Mouse (Mus musculus) heart, adult 2 months (tissue): ENCODE measurements around the gene Nos1ap. TPM values are rescaled to one million over a fixed set of nuclear protein-coding genes. Genes with fewer than 3 reads are reported as not detected.

Experiments
- DNase-seq, 2 experiments: peaks; one replicate each; pipeline ENCODE4 v3.0.0; 2021
- H3K27ac ChIP-seq: fragments of 200-600 bp; 2 replicates; pipeline ENCODE4 v1.8.1; 2022
- H3K27me3 ChIP-seq: fragments of 200-500 bp; 2 replicates; pipeline ENCODE4 v1.6.1; 2012; ENCODE audit warnings: mild to moderate bottlenecking, low read length, inconsistent platforms, mixed read lengths; ENCODE audit not compliant: control insufficient read depth, insufficient read depth
- H3K36me3 ChIP-seq: fragments of 200-500 bp; 2 replicates; pipeline ENCODE4 v1.6.1; 2012; ENCODE audit warnings: low read length, inconsistent platforms; ENCODE audit not compliant: control insufficient read depth, insufficient read depth
- H3K4me1 ChIP-seq: fragments of 200-500 bp; 2 replicates; pipeline ENCODE4 v1.6.1; 2011; ENCODE audit warnings: low read length; ENCODE audit not compliant: control insufficient read depth, insufficient read depth
- H3K4me3 ChIP-seq: fragments of 200-600 bp; 2 replicates; pipeline ENCODE4 v1.8.1; 2022
- H3K79me2 ChIP-seq: fragments of 200-500 bp; replicated peaks from 2 replicates; pipeline ENCODE4 v1.6.1; 2012; ENCODE audit warnings: mild to moderate bottlenecking, inconsistent platforms, low read length, moderate library complexity, mixed read lengths; ENCODE audit not compliant: control insufficient read depth, insufficient read depth
- H3K9ac ChIP-seq: fragments of 200-500 bp; 2 replicates; pipeline ENCODE4 v1.6.1; 2012; ENCODE audit warnings: low read depth, mild to moderate bottlenecking, control low read depth, inconsistent platforms, low read length, mixed read lengths
- CTCF ChIP-seq: fragments of 200-600 bp; IDR thresholded peaks from 2 replicates; pipeline ENCODE4 v1.8.1; 2022; ENCODE audit warnings: antibody characterized with exemption, mild to moderate bottlenecking, moderate library complexity
- EP300 ChIP-seq: fragments of 200-500 bp; IDR thresholded peaks from 2 replicates; pipeline ENCODE4 v1.6.1; 2011; ENCODE audit warnings: low read depth, low read length, control low read depth; ENCODE audit not compliant: insufficient read depth
- POLR2A ChIP-seq: fragments of 200-500 bp; IDR thresholded peaks from 2 replicates; pipeline ENCODE4 v1.6.1; 2011; ENCODE audit warnings: mild to moderate bottlenecking, low read depth, low read length, control low read depth; ENCODE audit not compliant: insufficient read depth
- WGBS: fragments of 180-500 bp; shearing (Covaris S2); methylation state at CpG from one replicate; pipeline ENCODE4 v1.1.7; 2018; 5-methylcytosine and 5-hydroxymethylcytosine counted together
- intact Hi-C: fragments of 180-260 bp; cut with DNase I; formaldehyde crosslinking; loops from one replicate; pipeline ENCODE4 v1.15.1; 2025
- polyA plus RNA-seq: library from polyadenylated mRNA; depleted of rRNA; stranded (reverse); fragments of >200 nt; gene quantifications from 2 replicates; pipeline ENCODE4 v1.2.3, GENCODE M21; 2012
- total RNA-seq, 2 experiments: library from RNA; stranded (reverse); gene quantifications; 2 replicates each; pipeline ENCODE4 v1.2.3; 2021

Gene Nos1ap
- total and polyA plus RNA-seq, 3 experiments, result 11.5 to 24.0 (median 22.0) TPM

- TF ChIP-seq POLR2A (no peak), CTCF (no peak), EP300 (no peak)
- 88% methylated on average over 4 of the region's 4 CpGs for WGBS
- Histone ChIP-seq H3K79me2 (no peaks in the 10 kb centered on the region; the same call in 1 of the 2 replicates), H3K4me3 (no peak overlapping the region), H3K27ac (no peak overlapping the region), H3K9ac (no peak overlapping the region), H3K36me3 (no peaks in the 10 kb centered on the region), H3K4me1 (peaks cover 2% of the 10 kb centered on the region; the same call in 1 of the 2 replicates), H3K27me3 (no peaks in the 10 kb centered on the region)
- intact Hi-C loops, result no loop called here
- DNase-seq, result no peak
These were observed 69.5 kb downstream of the Nos1ap start for GRCm38 (mm10) chr1:170520206-170520605.

GRCm38 (mm10) chr1:170519631-170520030, 70.0 kb downstream of the Nos1ap start:
- no peak overlapping the region for H3K27ac ChIP-seq
- H3K79me2 ChIP-seq, result no peaks in the 10 kb centered on the region; the same call in 1 of the 2 replicates
- WGBS, result 86% methylated on average over 7 of the region's 7 CpGs
- peaks cover 2% of the 10 kb centered on the region; the same call in 1 of the 2 replicates for H3K4me1 ChIP-seq
- no peak for DNase-seq
- H3K27me3 ChIP-seq, result no peaks in the 10 kb centered on the region
- TF ChIP-seq EP300 (no peak), CTCF (no peak), POLR2A (no peak)
- no peaks in the 10 kb centered on the region for H3K36me3 ChIP-seq
- H3K9ac ChIP-seq, result no peak overlapping the region
- H3K4me3 ChIP-seq, result no peak overlapping the region
- intact Hi-C loops, result loop anchor here (10.0 kb wide), 1 partner anchor 195 kb away; no protein-coding TSS in a partner anchor

GRCm38 (mm10) chr1:170516182-170516581, 73.5 kb downstream of the Nos1ap start:
- TF ChIP-seq POLR2A (no peak), EP300 (no peak), CTCF (no peak)
- H3K36me3 ChIP-seq, result no peaks in the 10 kb centered on the region
- DNase-seq, result no peak
- WGBS, result 74% methylated on average over 6 of the region's 6 CpGs
- H3K4me3 ChIP-seq, result no peak overlapping the region
- no peak overlapping the region for H3K27ac ChIP-seq
- H3K27me3 ChIP-seq, result no peaks in the 10 kb centered on the region
- H3K79me2 ChIP-seq, result no peaks in the 10 kb centered on the region; the same call in 1 of the 2 replicates
- intact Hi-C loops, result loop anchor here (10.0 kb wide), 1 partner anchor 191 kb away; no protein-coding TSS in a partner anchor
- H3K4me1 ChIP-seq, result no peaks in the 10 kb centered on the region
- H3K9ac ChIP-seq, result no peak overlapping the region

GRCm38 (mm10) chr1:170515455-170515854, 74.2 kb downstream of the Nos1ap start:
- no peak for TF ChIP-seq EP300
- TF ChIP-seq CTCF, result no peak
- no peak for TF ChIP-seq POLR2A
- H3K27me3 ChIP-seq, result no peaks in the 10 kb centered on the region
- DNase-seq, result no peak
- no peaks in the 10 kb centered on the region for H3K4me1 ChIP-seq
- no peak overlapping the region for H3K9ac ChIP-seq
- no peak overlapping the region for H3K27ac ChIP-seq
- H3K4me3 ChIP-seq, result no peak overlapping the region
- no peaks in the 10 kb centered on the region for H3K36me3 ChIP-seq
- intact Hi-C loops, result loop anchor here (10.0 kb wide), 1 partner anchor 191 kb away; no protein-coding TSS in a partner anchor
- H3K79me2 ChIP-seq, result no peaks in the 10 kb centered on the region; the same call in 1 of the 2 replicates
- 94% methylated on average over 1 of the region's 1 CpGs for WGBS

GRCm38 (mm10) chr1:170514226-170514625, 75.4 kb downstream of the Nos1ap start:
- no peak for DNase-seq
- Histone ChIP-seq H3K27ac (no peak overlapping the region), H3K79me2 (no peaks in the 10 kb centered on the region; the same call in 1 of the 2 replicates), H3K36me3 (no peaks in the 10 kb centered on the region), H3K4me1 (no peaks in the 10 kb centered on the region), H3K4me3 (no peak overlapping the region), H3K27me3 (no peaks in the 10 kb centered on the region), H3K9ac (no peak overlapping the region)
- intact Hi-C loops, result loop anchor here (10.0 kb wide), 1 partner anchor 189 kb away; no protein-coding TSS in a partner anchor
- WGBS, result 92% methylated on average over 12 of the region's 12 CpGs
- TF ChIP-seq POLR2A, result no peak
- no peak for TF ChIP-seq EP300
- no peak for TF ChIP-seq CTCF

GRCm38 (mm10) chr1:170512429-170513097, 77.1 kb downstream of the Nos1ap start:
- TF ChIP-seq CTCF (no peak), POLR2A (no peak), EP300 (no peak)
- no peak overlapping the region for H3K27ac ChIP-seq
- 84% methylated on average over 3 of the region's 3 CpGs for WGBS
- H3K9ac ChIP-seq, result no peak overlapping the region
- no peak for DNase-seq
- H3K36me3 ChIP-seq, result no peaks in the 10 kb centered on the region
- intact Hi-C loops, result loop anchor here (10.0 kb wide), 1 partner anchor 188 kb away; no protein-coding TSS in a partner anchor
- H3K79me2 ChIP-seq, result no peaks in the 10 kb centered on the region
- H3K4me3 ChIP-seq, result no peak overlapping the region
- H3K4me1 ChIP-seq, result no peaks in the 10 kb centered on the region
- H3K27me3 ChIP-seq, result no peaks in the 10 kb centered on the region
